Mouse (Mus musculus): ENCODE results near the gene Morc4.

The Morc4 gene

GRCm38 (mm10) chrX:139805918-139806317 is 65.6 kb downstream of the Morc4 start:
- no peak for DNase-seq (ENCODE audit: low spot score)

DNA sequence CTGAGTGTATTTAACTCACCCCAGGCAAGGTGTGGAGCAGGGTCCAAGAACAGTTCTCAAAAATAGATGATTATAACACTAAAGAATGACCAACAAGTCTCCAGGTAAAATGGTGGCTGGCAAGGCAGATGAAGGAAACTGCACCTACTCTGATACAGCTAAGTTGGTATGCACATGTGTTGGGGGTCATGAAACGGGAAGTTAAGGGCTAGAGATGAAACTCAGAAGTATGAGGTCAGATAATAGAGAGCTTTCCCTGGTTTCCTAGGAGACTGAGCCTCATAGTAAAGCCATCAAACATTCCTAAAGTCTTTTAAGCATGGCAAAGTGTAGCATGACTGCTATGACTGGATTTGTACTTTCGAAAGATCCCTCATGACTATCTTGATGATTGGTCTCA is 68.4 kb downstream of the Morc4 start:
- no peak for DNase-seq (ENCODE audit: low spot score)

GRCm38 (mm10) chrX:139800406-139800878 is 71.0 kb downstream of the Morc4 start, which contains the start of gene Cldn2:
TSS of gene Cldn2 (plus strand) at chrX:139800828.
- DNase-seq (ENCODE audit: low spot score), result no peak

- DNase-seq (ENCODE audit: low spot score), result no peak
These were observed 71.5 kb downstream of the Morc4 start for GRCm38 (mm10) chrX:139799953-139800352.

DNA sequence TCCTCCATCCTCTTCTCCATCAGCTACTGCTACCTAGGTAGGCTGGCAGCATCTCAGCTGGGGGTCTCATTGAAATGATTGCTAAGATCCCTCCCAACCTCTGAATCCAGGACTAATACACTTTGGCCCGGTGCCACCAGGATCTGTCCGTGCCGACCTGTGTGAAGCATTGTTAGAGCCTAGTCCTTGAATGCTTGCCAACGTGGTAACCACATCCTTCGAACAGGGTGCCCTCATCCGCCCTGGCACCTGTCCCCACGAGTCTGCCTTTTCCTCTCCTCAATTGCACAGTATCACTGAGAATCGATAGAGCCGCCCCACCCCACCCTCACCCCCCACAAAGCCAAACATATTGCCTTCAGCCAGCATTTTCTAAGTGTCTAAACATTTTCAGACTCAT is 73.6 kb downstream of the Morc4 start:
- no peak for DNase-seq (ENCODE audit: low spot score)

- DNase-seq (ENCODE audit: low spot score), result no peak
These were observed 75.4 kb downstream of the Morc4 start for GRCm38 (mm10) chrX:139796037-139796436.

DNA sequence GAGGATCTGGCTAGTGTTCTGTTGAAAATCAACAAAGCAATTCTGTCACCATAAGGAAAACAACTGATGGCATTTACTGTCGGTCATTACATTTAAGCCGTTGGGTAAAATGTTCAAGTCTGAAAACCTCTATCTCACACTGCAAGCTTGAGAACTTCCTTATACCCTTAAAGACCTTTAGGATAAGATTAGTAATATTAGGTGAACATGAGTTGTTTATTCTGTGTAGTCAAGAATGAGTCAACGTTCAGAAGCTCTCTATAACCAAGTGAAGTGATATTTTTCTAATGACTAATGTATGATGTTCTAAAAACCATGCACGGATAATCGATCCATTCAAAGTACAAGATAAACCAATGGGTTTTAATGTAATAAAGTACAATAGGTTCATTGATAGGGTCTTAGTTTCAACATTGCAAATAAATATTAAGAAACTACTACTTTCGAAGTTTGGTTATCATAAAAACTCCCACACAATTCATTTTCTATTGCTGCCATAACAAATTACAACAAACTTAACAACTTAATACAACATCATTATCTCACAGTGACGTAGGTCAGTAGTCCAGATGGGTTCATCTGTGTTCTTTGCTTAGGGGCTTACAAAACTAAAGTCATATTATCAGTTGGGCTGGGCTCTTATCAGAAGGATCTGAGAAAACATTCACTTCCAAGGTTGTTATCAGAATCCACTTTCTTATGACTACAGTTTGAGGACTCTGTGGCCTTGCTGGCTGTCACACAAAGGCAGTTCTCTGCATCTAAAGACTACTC is 77.2 kb downstream of the Morc4 start:
- no peak for DNase-seq (ENCODE audit: low spot score)

DNA sequence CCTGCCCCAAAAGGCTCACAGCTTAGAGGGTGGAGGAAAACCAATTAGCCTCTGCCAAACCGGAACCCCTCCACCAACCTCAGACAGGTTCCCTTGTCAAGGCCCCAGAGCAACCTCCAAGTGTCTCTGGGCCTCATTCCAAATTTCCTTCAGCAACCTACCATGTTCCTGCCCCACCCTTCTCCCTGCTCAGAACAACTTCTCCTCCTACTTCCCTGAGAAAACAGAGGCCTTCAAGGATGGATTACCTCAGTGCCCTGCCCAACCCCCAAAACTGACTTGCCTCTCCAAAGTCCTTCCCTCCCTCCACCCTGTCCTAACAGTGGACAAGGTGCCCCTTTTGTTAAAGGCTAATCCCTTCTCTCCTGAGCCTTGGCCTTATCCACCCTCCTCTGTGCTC is 85.7 kb downstream of the Morc4 start:
- DNase-seq (ENCODE audit: low spot score), result no peak

DNA sequence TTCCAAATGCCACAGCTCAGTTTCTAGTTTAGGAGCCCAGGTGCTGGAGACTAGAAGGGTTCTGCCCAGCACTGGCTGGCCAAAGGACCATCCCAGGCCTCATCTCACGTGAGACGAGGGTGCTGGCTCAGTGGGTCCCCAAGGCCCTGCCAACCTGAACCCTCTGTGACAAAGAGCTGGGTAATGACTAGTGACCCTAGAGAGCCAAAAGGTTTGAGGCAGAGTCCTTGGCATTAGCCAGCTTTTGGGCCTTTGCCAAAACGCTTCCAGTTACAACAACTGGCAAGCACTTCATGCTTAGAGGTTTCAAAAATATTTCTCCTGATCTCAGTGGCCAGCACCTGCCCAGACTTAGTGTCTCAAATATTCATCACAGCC is 88.4 kb downstream of the Morc4 start:
- no peak for DNase-seq (ENCODE audit: low spot score)

DNA sequence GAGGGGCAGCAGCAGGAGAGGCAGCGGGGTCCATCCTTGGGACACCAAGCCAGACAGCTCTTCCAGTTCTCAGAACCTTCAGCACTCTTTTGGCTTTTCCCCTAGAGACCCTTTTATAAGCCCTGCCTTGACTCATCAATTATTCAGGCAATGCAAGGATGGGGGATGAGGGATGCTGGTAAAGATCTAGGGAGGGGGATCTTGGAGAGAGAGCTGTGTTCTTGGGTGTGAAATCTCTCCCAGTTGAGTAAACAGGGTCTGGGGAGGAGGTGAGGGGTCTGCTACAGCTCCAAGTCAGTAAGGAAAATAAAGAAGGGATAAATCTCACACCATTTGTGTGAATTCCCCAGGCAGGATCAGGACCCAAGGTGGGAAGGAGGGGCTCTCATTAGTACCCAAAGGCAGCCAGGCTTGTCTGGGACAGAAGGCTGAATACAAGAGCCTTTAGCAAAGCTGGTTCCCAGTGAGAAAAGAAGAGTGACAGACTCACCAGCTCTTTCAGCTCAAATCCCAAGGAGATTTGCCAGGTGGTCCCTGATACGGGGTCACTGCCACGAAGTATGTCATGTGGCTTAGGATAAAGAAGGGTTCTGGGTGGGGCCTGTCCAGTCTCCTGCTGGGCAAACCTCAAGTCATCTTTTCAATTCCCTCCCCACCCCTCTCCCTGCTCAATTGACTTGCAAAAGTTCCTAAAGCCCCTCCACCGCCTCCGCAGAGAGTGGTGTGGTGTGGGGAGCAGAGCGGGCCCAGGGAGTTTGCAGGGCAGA is 89.0 kb downstream of the Morc4 start, which contains the start of gene Ripply1:
Gene Ripply1 (minus strand): TSS at position 76 of the 767 bp plus-strand sequence.
- DNase-seq (ENCODE audit: low spot score), result no peak

- no peak for DNase-seq (ENCODE audit: low spot score)
These were observed 89.9 kb downstream of the Morc4 start for GRCm38 (mm10) chrX:139781563-139781962.

GRCm38 (mm10) chrX:139780988-139781387 is 90.5 kb downstream of the Morc4 start:
- DNase-seq (ENCODE audit: low spot score), result no peak

DNA sequence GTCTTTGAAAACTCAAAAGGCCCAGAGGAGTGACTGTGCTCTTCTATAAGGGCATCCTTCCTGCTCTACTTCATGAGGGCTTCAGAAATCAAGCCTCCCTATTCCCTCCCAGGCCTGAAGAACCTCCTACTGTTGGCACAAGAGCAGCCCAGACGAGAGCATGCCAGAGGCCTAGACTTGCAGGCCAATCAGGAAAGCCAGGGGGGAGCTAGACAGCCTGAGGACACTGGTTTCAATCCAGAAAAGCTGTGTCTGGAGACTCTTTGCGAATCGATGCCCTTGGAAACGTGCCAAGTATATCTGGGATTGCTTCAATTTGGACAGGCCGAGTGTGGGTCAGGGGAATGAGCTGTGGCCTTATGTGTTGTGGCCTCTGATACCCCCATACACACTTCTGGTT is 92.1 kb downstream of the Morc4 start:
- DNase-seq (ENCODE audit: low spot score), result no peak

DNA sequence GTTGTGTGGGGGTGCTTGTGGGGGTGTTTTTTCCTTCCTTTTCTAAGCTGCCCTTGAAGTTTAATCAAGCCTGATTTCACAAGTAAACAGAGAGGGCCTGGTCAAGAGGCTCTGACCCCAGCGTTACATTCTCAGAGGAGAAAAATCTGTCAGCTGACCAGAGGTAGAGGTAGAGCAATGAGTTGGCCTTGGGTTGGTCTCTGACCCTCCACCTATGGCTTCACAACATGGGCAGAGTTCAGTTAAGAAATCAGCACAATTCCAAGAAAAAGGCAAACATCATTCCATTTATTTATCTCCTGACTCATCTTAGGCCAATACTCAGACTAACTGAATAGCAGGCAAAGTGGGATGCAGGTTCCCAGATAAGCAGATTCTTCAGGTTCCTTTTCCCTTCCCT is 92.6 kb downstream of the Morc4 start:
- DNase-seq (ENCODE audit: low spot score), result no peak

- no peak for DNase-seq (ENCODE audit: low spot score)
These were observed 94.1 kb downstream of the Morc4 start for GRCm38 (mm10) chrX:139777357-139777756.

GRCm38 (mm10) chrX:139775084-139775612 is 96.3 kb downstream of the Morc4 start:
- DNase-seq (ENCODE audit: low spot score), result no peak

GRCm38 (mm10) chrX:139774309-139775083 is 97.0 kb downstream of the Morc4 start:
- peak; percentile 58 for DNase-seq (ENCODE audit: low spot score)

All from testis, postnatal 14 days (tissue).